Mouse (Mus musculus) limb, embryonic 14.5 days (tissue): Measurements from ENCODE around the gene Dact1. TPM values are rescaled to one million over a fixed set of nuclear protein-coding genes. Genes with fewer than 3 reads are reported as not detected.

Source experiments
- ATAC-seq: fragments of 200-750 bp; cut with Nextera tagmentation; 2 replicates; pipeline ENCODE4 v1.8.0; 2017; ENCODE audit warnings: low read depth, moderate number of reproducible peaks, moderate TSS enrichment; ENCODE audit not compliant: low FRiP score
- DNase-seq: peaks from one replicate; pipeline ENCODE4 v3.0.0-alpha.2; 2015; ENCODE audit warnings: low spot score
- H3K27ac ChIP-seq: fragments of 300-500 bp; sonication (generic); replicated peaks from 2 replicates; pipeline ENCODE4 v1.5.1; 2014; ENCODE audit warnings: low read depth, mild to moderate bottlenecking, low read length, moderate library complexity, mixed read lengths
- H3K27me3 ChIP-seq: fragments of 300-500 bp; sonication (generic); 2 replicates; pipeline ENCODE4 v1.6.1; 2014; ENCODE audit warnings: low read length, mixed read lengths; ENCODE audit not compliant: control insufficient read depth, insufficient read depth
- H3K36me3 ChIP-seq: fragments of 300-500 bp; sonication (generic); 2 replicates; pipeline ENCODE4 v1.6.1; 2014; ENCODE audit warnings: mild to moderate bottlenecking, low read length, moderate library complexity, mixed read lengths; ENCODE audit not compliant: control insufficient read depth, insufficient read depth
- H3K4me1 ChIP-seq: fragments of 300-500 bp; sonication (generic); 2 replicates; pipeline ENCODE4 v1.6.1; 2014; ENCODE audit warnings: antibody characterized with exemption, low read length, mixed read lengths; ENCODE audit not compliant: control insufficient read depth, insufficient read depth
- H3K4me2 ChIP-seq: fragments of 300-500 bp; sonication (generic); replicated peaks from 2 replicates; pipeline ENCODE4 v1.6.1; 2014; ENCODE audit warnings: low read depth, mild to moderate bottlenecking, low read length, moderate library complexity; ENCODE audit not compliant: severe bottlenecking
- H3K4me3 ChIP-seq: fragments of 300-500 bp; sonication (generic); replicated peaks from 2 replicates; pipeline ENCODE4 v1.5.1; 2014; ENCODE audit warnings: low read length
- H3K9ac ChIP-seq: fragments of 300-500 bp; sonication (generic); 2 replicates; pipeline ENCODE4 v1.6.1; 2014; ENCODE audit warnings: mild to moderate bottlenecking, low read depth, low read length, moderate library complexity; ENCODE audit not compliant: severe bottlenecking
- H3K9me3 ChIP-seq: fragments of 300-500 bp; sonication (generic); 2 replicates; pipeline ENCODE4 v1.6.1; 2016; ENCODE audit warnings: low read length; ENCODE audit not compliant: control insufficient read depth
- POLR2A ChIP-seq: fragments of 200-500 bp; IDR thresholded peaks from 2 replicates; pipeline ENCODE4 v1.8.0; 2012; ENCODE audit warnings: inconsistent platforms, mild to moderate bottlenecking, moderate library complexity, borderline replicate concordance; ENCODE audit not compliant: insufficient read depth, insufficient read length; ENCODE audit errors: extremely low read depth
- WGBS: fragments of 180-500 bp; shearing (Covaris S2); extraction: QIAGEN DNeasy Blood & Tissue Kit; methylation state at CpG from one replicate; pipeline ENCODE4 v1.1.7; 2014; 5-methylcytosine and 5-hydroxymethylcytosine counted together
- polyA plus RNA-seq, 2 experiments: library from polyadenylated mRNA; depleted of rRNA in 1 of 2; stranded (reverse) in 1 of 2; unstranded in 1 of 2; fragments of >200 nt; fragmentation: Nextera tagmentation in 1 of 2; extraction: Ambion mirVana in 1 of 2; gene quantifications; 2 replicates each; pipeline versions ENCODE4 v1.2.1 to v1.2.3; 2012 to 2014

Gene Dact1
- polyA plus RNA-seq, 2 experiments = 14.8 to 30.4 TPM

DNA sequence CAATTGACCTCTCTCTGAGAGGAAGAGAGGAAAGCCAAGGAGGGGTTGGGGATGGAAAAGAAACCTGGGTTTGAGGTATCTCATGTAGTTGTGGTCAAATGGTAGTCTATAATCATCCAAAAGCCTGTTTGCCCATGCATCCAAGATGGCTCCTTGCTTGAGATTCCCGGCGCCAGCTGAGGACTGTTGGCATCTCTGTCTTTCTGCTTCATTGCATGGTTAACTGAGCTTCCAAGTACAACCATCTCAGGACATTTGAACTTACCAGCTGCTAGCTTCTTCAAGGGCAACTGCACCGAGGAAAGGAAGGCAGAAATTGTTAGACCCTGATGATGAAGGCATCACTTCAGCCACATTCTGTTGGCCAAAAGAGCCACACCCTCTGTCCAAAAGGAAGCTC lies 54.8 kb downstream of the Dact1 start:
- Histone ChIP-seq H3K36me3 (no peaks in the 10 kb centered on the region), H3K4me1 (no peaks in the 10 kb centered on the region), H3K4me3 (no peak overlapping the region), H3K9ac (no peak overlapping the region), H3K9me3 (no peaks in the 10 kb centered on the region), H3K4me2 (no peak overlapping the region), H3K27ac (no peak overlapping the region), H3K27me3 (no peaks in the 10 kb centered on the region)
- no peak for TF ChIP-seq POLR2A
- ATAC-seq = no peak
- WGBS = 93% methylated on average over 3 of the region's 3 CpGs
- no peak for DNase-seq

DNA sequence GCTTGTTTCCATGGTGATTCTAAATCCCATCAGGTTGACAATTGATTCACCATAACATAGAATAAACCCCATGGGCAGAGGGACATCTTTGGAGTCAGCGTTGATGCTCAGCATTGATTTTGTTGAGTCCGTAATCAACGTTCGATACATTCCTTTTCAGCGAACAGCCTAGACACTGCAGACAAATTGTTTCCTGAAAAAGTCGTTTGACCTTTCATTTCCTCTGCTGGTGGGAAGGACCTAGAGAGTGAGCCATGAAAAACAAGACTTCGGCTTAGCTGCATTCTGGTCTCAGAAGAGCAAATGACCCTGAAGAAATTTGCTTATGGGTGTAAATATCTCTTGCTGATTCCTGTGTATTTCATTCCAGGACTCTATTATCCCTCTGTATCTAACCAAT lies 55.5 kb downstream of the Dact1 start:
- no peaks in the 10 kb centered on the region for H3K4me1 ChIP-seq
- no peak overlapping the region for H3K27ac ChIP-seq
- no peak overlapping the region for H3K4me2 ChIP-seq
- WGBS = 70% methylated on average over 7 of the region's 7 CpGs
- DNase-seq (no peak), ATAC-seq (no peak)
- no peak overlapping the region for H3K4me3 ChIP-seq
- no peaks in the 10 kb centered on the region for H3K36me3 ChIP-seq
- H3K9ac ChIP-seq = no peak overlapping the region
- H3K27me3 ChIP-seq = no peaks in the 10 kb centered on the region
- H3K9me3 ChIP-seq = no peaks in the 10 kb centered on the region
- TF ChIP-seq POLR2A = no peak

DNA sequence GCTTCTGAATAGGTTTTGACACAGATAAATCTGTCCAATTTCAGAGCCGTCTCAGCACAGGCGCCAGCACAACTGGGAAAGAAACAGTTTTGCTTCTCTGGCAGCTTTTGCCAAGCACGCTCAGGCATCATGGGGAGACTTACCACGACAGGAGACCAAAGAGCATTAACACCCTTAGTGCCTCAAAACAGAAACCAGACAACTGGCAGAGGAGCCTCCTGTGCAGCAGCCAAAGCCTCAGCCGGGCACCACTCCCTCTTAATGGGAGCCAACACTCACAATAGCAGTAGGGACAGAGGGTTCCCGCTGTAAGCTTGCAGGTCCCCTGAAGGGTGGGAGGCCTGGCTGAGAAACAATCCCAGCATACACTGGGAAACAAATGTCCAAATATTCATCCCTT lies 56.5 kb downstream of the Dact1 start:
- WGBS = 52% methylated on average over 6 of the region's 6 CpGs
- no peaks in the 10 kb centered on the region for H3K27me3 ChIP-seq
- H3K36me3 ChIP-seq = no peaks in the 10 kb centered on the region
- H3K9ac ChIP-seq = no peak overlapping the region
- no peak for TF ChIP-seq POLR2A
- no peaks in the 10 kb centered on the region for H3K9me3 ChIP-seq
- ATAC-seq (no peak), DNase-seq (no peak)
- H3K27ac ChIP-seq = no peak overlapping the region
- no peaks in the 10 kb centered on the region for H3K4me1 ChIP-seq
- no peak overlapping the region for H3K4me2 ChIP-seq
- H3K4me3 ChIP-seq = no peak overlapping the region

DNA sequence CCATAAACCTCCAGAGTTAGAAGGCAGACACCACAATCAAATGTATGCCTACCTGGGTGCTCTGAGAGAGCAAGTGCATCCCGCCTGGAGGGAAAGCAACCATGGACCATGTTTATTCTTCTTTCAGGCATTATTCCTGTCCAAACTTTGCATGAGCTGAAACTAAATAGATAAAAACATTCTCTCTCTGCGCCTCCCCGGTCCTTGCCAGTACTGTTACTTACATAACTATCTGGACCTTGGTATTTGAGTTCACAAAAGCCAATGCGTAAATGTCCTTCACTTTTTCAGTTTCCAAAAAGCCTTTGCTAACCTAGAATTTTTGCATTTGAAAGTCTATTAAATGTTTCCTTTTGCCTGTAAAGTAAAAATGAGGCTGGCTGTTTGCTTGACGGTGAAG lies 58.9 kb downstream of the Dact1 start:
- Histone ChIP-seq H3K9me3 (no peaks in the 10 kb centered on the region), H3K4me2 (no peak overlapping the region), H3K27ac (no peak overlapping the region), H3K4me1 (peaks cover 10% of the 10 kb centered on the region; the same call in 1 of the 2 replicates), H3K36me3 (no peaks in the 10 kb centered on the region), H3K4me3 (no peak overlapping the region), H3K9ac (no peak overlapping the region), H3K27me3 (no peaks in the 10 kb centered on the region)
- ATAC-seq = no peak
- DNase-seq = no peak
- TF ChIP-seq POLR2A = no peak
- 79% methylated on average over 5 of the region's 5 CpGs for WGBS

Other genes with a start within 250 kb of the Dact1 start
- not detected in 2 replicates for gene Tomm20l, start 198.5 kb upstream of the Dact1 start, polyA plus RNA-seq (2012; rRNA removed)
- not detected in 2 replicates for gene Tomm20l, start 198.5 kb upstream of the Dact1 start, polyA plus RNA-seq (2014; fragmentation: Nextera tagmentation; extraction: Ambion mirVana)
- 39.1 and 53.6 TPM in 2 replicates for gene Timm9, start 173.2 kb upstream of the Dact1 start, polyA plus RNA-seq (2012; rRNA removed)
- gene Timm9, start 173.2 kb upstream of the Dact1 start, polyA plus RNA-seq (2014; fragmentation: Nextera tagmentation; extraction: Ambion mirVana) = 73.3 and 74.3 TPM in 2 replicates
- 8.5 and 9.5 TPM in 2 replicates for gene 2700049A03Rik, start 173.0 kb upstream of the Dact1 start, polyA plus RNA-seq (2012; rRNA removed)
- 12.5 and 18.8 TPM in 2 replicates for gene 2700049A03Rik, start 173.0 kb upstream of the Dact1 start, polyA plus RNA-seq (2014; fragmentation: Nextera tagmentation; extraction: Ambion mirVana)